Mouse (Mus musculus) embryo, embryonic 11 days (tissue): ENCODE data around the gene Ccdc141.

ENCODE experiments used
- DNase-seq: peaks from one replicate; pipeline ENCODE4 v3.0.0-alpha.2; 2015

Ccdc141 gene

GRCm38 (mm10) chr2:76970204-76970603 is 200.2 kb downstream of the Ccdc141 start:
- no peak for DNase-seq

GRCm38 (mm10) chr2:76969637-76970036 is 200.8 kb downstream of the Ccdc141 start:
- no peak for DNase-seq

- peak; percentile 83 for DNase-seq
Measured at GRCm38 (mm10) chr2:76968919-76969318, 201.5 kb downstream of the Ccdc141 start.

GRCm38 (mm10) chr2:76966582-76966981 is 203.9 kb downstream of the Ccdc141 start:
- DNase-seq, result no peak

- DNase-seq, result no peak
Measured at GRCm38 (mm10) chr2:76966013-76966412, 204.4 kb downstream of the Ccdc141 start.

GRCm38 (mm10) chr2:76965542-76965941 is 204.9 kb downstream of the Ccdc141 start:
- no peak for DNase-seq

- DNase-seq, result no peak
Measured at GRCm38 (mm10) chr2:76962045-76962432, 208.4 kb downstream of the Ccdc141 start.

- DNase-seq, result no peak
Measured at GRCm38 (mm10) chr2:76961420-76962044, 208.9 kb downstream of the Ccdc141 start.
